Mouse (Mus musculus) hindbrain, embryonic 12.5 days (tissue): ENCODE measurements around the gene Cep250. TPM values are rescaled to one million over a fixed set of nuclear protein-coding genes. Genes with fewer than 3 reads are reported as not detected.
"Not testable (repeated sequence)": the region's sequence is repeated elsewhere in the genome, so short reads cannot be mapped to it uniquely, and the experiment has no call there.

Source experiments
- ATAC-seq: fragments of 200-750 bp; cut with Nextera tagmentation; 2 replicates; pipeline ENCODE4 v1.8.0; 2017; ENCODE audit warnings: moderate TSS enrichment; ENCODE audit not compliant: low FRiP score
- H3K27ac ChIP-seq: fragments of 300-500 bp; sonication (generic); 2 replicates; pipeline ENCODE4 v1.5.1; 2016; ENCODE audit warnings: mild to moderate bottlenecking
- H3K27me3 ChIP-seq: fragments of 300-500 bp; sonication (generic); 2 replicates; pipeline ENCODE4 v1.6.1; 2016; ENCODE audit warnings: mild to moderate bottlenecking
- H3K36me3 ChIP-seq: fragments of 300-500 bp; sonication (generic); 2 replicates; pipeline ENCODE4 v1.6.1; 2016; ENCODE audit warnings: mild to moderate bottlenecking
- H3K4me1 ChIP-seq: fragments of 300-500 bp; sonication (generic); 2 replicates; pipeline ENCODE4 v1.6.1; 2016
- H3K4me2 ChIP-seq: fragments of 300-500 bp; sonication (generic); replicated peaks from 2 replicates; pipeline ENCODE4 v1.6.1; 2016; ENCODE audit warnings: mild to moderate bottlenecking
- H3K4me3 ChIP-seq: fragments of 300-500 bp; sonication (generic); 2 replicates; pipeline ENCODE4 v1.5.1; 2016; ENCODE audit warnings: mild to moderate bottlenecking
- H3K9ac ChIP-seq: fragments of 300-500 bp; sonication (generic); 2 replicates; pipeline ENCODE4 v1.6.1; 2016; ENCODE audit warnings: mild to moderate bottlenecking, moderate library complexity
- H3K9me3 ChIP-seq: fragments of 300-500 bp; sonication (generic); replicated peaks from 2 replicates; pipeline ENCODE4 v1.6.1; 2016; ENCODE audit warnings: mild to moderate bottlenecking
- WGBS: fragments of 180-500 bp; shearing (Covaris S2); methylation state at CpG from one replicate; pipeline ENCODE4 v1.1.7; 2016; 5-methylcytosine and 5-hydroxymethylcytosine counted together
- polyA plus RNA-seq: library from polyadenylated mRNA; unstranded; fragments of >200 nt; fragmentation: Nextera tagmentation; extraction: Ambion mirVana; gene quantifications from 2 replicates; pipeline ENCODE4 v1.2.1, GENCODE M21; 2016

The Cep250 gene
- 26.9 and 27.7 TPM in 2 replicates for polyA plus RNA-seq

DNA sequence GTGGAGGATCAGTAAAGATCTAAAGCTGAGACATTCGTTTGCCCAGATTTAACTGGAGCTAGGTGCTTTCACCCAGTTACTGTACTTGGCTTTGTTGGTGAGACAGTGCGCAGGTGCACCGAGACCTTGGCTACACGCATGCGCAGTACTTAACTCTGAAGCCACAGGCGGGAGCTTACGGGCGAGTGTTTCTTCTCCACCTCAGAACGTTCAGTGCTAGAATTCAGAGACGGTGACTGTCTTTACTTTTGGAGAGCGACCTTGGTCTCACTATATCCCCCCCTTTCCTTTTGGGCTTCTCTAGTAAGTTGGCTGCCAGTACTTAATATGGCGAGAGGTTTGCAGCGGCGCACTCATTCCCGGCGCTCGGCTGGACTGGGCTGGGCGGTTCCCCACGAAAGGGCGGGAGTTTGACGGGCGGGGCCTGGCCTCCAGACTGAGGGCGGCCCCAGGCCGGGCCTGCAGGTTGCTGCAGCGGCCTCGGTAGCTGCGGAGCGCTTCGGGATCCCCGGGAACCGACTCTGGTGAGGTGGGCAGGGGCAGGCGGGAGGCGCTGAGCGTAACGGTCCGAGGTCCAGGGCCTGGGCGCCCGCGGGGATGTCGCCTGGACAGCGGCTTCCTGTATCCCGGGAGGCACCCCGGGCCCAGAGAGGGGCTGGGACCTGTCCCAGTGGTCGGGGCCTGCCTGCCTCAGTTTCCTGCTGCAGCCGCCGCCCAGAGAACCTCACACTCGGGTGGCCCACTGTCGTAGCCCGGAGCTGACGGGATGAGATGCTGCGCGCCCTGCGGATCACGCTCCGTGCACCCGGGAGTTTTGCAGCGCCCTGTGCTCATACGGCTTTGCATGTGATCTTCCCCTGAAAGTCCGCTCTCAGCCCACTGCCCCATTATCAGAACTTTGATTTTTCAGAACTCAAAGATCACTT, at the start of gene Cep250:
Gene Cep250 (plus strand): TSS at position 325 of the 926 bp plus-strand sequence.
- ATAC-seq = peak; percentile 96

DNA sequence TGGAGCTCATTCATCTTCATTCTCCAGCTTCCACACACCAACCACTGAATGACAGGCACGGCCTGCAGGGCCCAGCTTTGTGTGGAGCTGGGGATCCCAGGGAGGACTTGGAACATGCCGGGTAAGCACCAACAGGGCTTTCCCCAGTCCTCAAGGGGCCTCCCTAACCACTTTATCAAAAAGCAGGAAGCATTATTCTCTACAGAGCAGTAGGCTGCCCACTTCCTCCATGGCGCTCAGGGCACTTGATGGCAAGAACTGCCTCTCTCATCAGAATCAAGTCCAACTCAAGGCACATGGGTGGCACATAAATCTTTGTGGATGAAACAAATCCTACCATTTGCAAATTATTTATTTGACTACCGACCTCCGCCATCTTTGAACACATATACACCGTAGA, 41.6 kb upstream of the Cep250 start:
- peaks cover 50% of the 10 kb centered on the region for H3K36me3 ChIP-seq
- WGBS = 92% methylated on average over 6 of the region's 6 CpGs

More for the DNA sequence above, at the start of gene Cep250:
- Histone ChIP-seq H3K4me1 (peaks cover 8% of the 10 kb centered on the region), H3K9me3 (no peaks in the 10 kb centered on the region), H3K4me2 (peak within 1 kb of the TSS; percentile 59), H3K27ac (peak within 1 kb of the TSS; percentile 83), H3K9ac (peak within 1 kb of the TSS; percentile 92), H3K4me3 (peak within 1 kb of the TSS; percentile 67), H3K27me3 (peaks cover 14% of the 10 kb centered on the region; the same call in 1 of the 2 replicates), H3K36me3 (no peaks in the 10 kb centered on the region)
- WGBS = under 1% methylated on average over 57 of the region's 59 CpGs

DNA sequence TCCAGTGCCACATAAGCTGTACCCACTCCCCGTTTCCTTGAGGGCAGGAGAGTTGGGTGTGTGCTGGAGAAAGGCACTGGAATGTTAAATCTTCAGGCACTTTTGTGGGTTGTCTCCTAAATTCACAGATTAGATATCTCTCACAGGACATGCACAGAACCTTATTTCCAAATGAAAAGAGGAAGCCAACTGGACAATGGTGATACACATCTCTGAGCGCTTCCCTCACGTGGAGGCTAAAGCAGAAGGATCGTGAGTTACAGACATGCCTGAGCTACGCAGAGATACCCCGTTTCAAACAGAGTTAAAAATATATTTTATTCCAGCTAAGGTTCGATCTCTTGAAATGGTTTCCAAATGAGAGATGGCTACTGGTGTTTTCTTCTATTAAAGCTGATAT, 33.1 kb upstream of the Cep250 start:
- 95% methylated on average over 7 of the region's 7 CpGs for WGBS
- no peak for ATAC-seq
- peaks cover 16% of the 10 kb centered on the region for H3K36me3 ChIP-seq
- H3K4me3 ChIP-seq = no peak overlapping the region
- H3K9me3 ChIP-seq = no peaks in the 10 kb centered on the region
- no peaks in the 10 kb centered on the region; the same call in 1 of the 2 replicates for H3K4me1 ChIP-seq
- no peak overlapping the region for H3K9ac ChIP-seq
- H3K27ac ChIP-seq = no peak overlapping the region
- H3K4me2 ChIP-seq = no peak overlapping the region
- no peaks in the 10 kb centered on the region for H3K27me3 ChIP-seq

More for the DNA sequence above, 41.6 kb upstream of the Cep250 start:
- H3K27me3 ChIP-seq = no peaks in the 10 kb centered on the region
- H3K9me3 ChIP-seq = no peaks in the 10 kb centered on the region
- no peak overlapping the region for H3K9ac ChIP-seq
- H3K4me1 ChIP-seq = no peaks in the 10 kb centered on the region
- ATAC-seq = no peak
- H3K4me3 ChIP-seq = no peak overlapping the region
- no peak overlapping the region for H3K4me2 ChIP-seq
- H3K27ac ChIP-seq = no peak overlapping the region

DNA sequence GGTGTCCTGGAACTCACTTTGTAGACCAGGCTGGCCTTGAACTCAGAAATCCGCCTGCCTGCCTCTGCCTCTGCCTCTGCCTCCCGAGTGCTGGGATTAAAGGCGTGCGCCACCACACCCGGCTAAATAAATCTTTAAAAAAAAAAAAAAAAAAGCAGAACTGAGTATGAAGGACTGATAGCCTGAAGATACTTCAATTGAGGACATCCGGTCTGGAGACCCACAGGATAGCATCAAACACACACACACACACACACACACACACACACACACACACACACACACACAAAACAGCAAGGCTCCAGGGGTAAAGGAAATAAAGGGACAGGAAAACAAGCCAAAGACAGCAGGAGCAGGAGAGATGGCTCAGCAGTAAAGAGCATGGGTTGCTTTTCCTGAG, 31.0 kb upstream of the Cep250 start:
- ATAC-seq, H3K4me2 ChIP-seq, H3K27me3 ChIP-seq, H3K36me3 ChIP-seq, H3K9me3 ChIP-seq, H3K4me3 ChIP-seq, H3K27ac ChIP-seq, H3K9ac ChIP-seq: not testable (repeated sequence)
- 98% methylated on average over 5 of the region's 6 CpGs for WGBS
- H3K4me1 ChIP-seq = peaks cover 10% of the 10 kb centered on the region

DNA sequence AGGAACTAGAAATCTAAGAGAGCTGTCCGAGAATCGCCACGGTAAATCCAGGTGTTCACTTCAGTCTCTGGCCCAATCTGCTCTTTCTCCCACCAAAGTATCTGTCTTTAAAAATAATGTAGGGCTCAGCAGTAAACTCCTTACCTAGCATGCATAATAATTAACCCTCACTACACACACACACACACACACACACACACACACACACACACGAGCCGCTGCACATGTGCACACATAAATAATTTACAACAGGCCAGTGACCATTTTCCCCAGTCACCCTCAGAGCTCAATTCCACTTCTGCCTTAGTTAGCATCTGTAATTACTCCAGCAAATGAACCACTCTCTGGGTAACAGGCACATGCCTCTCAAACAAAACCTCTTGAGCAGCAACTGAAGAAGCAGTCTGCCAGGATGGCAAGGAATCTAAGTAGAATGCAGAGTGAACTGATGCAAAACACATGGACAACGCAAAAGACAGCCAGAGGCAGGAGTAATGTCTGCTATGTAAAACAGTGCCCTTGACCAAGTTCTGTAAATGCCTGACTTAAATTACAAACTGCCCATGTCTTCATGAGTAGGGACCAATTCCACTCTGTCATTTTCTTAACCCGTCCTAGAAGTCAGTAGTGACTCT, 27.4 kb upstream of the Cep250 start:
- Histone ChIP-seq H3K9me3 (no peaks in the 10 kb centered on the region), H3K4me3 (peak overlapping the region; percentile 58), H3K4me1 (peaks cover 15% of the 10 kb centered on the region), H3K36me3 (peaks cover 3% of the 10 kb centered on the region; the same call in 1 of the 2 replicates), H3K27ac (no peak overlapping the region), H3K9ac (no peak overlapping the region), H3K4me2 (peak overlapping the region; percentile 78), H3K27me3 (0 out of 2 replicates have a peak, but pooled peaks cover 3% of the 10 kb centered on the region)
- ATAC-seq = no peak
- WGBS = 78% methylated on average over 7 of the region's 7 CpGs

DNA sequence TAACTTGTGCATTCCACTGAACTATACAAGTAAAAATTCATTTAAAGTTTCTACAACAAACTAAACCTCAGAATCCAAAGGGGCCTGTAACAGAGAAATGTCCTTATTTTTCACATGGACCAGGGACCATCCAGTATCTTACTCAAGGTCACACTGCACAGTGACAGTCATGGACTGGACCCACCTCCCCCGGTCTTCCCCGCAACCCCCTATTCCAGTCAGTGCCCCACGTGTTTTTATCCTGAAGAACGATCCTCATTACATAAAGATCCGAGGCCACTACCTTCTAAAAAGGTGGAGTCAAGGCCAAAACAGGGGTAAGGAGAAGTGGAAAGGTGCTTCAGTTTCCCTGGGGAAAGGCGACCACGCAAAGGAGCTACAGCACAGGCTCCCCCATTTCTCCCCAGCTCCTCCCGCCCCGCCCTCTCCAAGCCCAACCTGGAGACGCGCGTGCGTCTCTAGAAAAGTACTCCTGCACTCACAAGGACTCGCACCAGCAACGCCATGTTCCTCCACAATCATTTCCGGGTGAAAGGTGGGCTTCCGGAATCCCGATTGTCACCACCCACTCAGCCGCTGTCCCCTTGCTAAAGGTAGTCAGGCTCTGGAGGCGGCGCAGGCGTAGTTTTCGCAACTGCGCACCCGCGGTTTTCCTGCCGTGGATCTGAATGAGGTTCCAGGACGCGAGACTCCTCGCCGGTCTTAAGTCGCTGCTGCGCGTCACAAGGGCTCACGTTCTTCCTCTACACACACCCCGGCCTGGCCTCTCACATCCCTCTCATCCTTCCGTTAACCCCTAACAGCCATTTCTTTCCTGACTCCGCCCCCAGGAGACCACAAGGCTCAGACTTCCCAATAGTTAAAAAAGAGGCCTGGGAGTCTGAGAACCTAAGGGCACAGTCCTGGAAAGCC, 26.5 kb upstream of the Cep250 start, which contains the start of gene Uqcc1:
Gene Uqcc1 (minus strand): TSS at position 780 of the 912 bp plus-strand sequence.
- ATAC-seq = peak; percentile 98
- WGBS = under 1% methylated on average over 38 of the region's 38 CpGs
- Histone ChIP-seq H3K4me1 (peaks cover 15% of the 10 kb centered on the region), H3K27me3 (0 out of 2 replicates have a peak, but pooled peaks cover 3% of the 10 kb centered on the region), H3K9ac (peak within 1 kb of the TSS; percentile 60), H3K36me3 (no peaks in the 10 kb centered on the region), H3K9me3 (no peaks in the 10 kb centered on the region), H3K4me2 (peak within 1 kb of the TSS; percentile 78), H3K27ac (peak within 1 kb of the TSS; percentile 87), H3K4me3 (peak within 1 kb of the TSS; percentile 58)

DNA sequence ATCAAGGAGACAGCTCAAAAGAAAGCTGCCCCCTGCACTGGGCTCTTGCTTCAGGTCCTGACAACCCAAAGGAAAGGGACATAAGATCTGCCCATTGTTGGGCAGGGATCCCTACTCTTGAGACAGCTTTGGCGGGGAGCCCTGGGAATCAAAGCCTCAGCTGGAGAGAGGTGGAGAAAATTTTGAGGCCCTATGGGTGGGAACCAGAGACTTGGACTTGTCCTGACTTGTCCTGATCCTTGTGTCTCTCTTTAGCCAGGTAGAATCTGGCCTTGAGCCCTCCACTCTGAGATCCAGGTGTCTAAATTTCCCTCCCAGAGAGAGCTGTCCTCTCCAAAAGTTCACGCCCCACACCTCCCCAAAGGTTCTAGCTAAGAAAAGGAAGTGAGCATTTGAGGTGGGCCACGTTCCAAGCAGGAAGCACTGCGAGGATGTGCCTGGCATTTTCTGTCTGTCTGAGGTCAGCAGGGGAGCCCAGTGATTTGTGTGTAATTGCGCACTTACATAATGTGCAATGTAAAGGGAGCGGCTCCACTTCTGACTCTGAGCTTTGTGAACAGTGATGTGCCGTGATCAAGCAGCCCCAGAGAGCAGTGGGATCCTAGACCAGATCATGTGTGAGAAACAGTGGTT, 16.2 kb upstream of the Cep250 start:
- H3K27ac ChIP-seq = no peak overlapping the region
- ATAC-seq = no peak
- no peak overlapping the region for H3K4me2 ChIP-seq
- no peaks in the 10 kb centered on the region for H3K36me3 ChIP-seq
- H3K9ac ChIP-seq = no peak overlapping the region
- whole genome bisulfite sequencing = 77% methylated on average over 7 of the region's 7 CpGs
- H3K9me3 ChIP-seq = no peaks in the 10 kb centered on the region
- H3K4me3 ChIP-seq = no peak overlapping the region
- 0 out of 2 replicates have a peak, but pooled peaks cover 8% of the 10 kb centered on the region for H3K27me3 ChIP-seq
- peaks cover 20% of the 10 kb centered on the region for H3K4me1 ChIP-seq

DNA sequence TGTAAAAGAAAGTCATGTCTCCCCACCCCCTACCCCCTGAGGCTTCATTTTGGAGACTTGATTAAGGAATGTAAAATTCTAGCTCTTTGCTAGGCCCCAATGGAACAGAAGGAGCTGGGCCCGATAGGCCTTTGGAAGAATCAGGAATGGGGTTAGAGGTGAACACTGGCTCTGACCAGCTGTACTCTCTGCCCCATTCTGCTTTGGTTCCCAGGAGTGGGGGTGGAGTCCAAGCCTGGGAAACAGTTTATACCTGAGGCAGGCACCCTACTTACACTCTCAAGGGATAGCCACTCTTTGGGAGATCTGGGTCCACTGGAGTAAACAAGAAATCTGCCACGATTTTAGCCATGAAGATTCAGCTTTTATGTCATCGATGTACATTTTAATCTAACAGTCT, 15.6 kb upstream of the Cep250 start, which contains the start of gene Gm15557:
Gene Gm15557 (plus strand): TSS at position 48 of the 400 bp plus-strand sequence.
- H3K27ac ChIP-seq = no peak within 1 kb of the TSS
- 0 out of 2 replicates have a peak, but pooled peaks cover 8% of the 10 kb centered on the region for H3K27me3 ChIP-seq
- no peak within 1 kb of the TSS for H3K4me3 ChIP-seq
- no peak for ATAC-seq
- no peak within 1 kb of the TSS for H3K9ac ChIP-seq
- no peak within 1 kb of the TSS for H3K4me2 ChIP-seq
- H3K4me1 ChIP-seq = peaks cover 22% of the 10 kb centered on the region
- H3K36me3 ChIP-seq = no peaks in the 10 kb centered on the region
- 85% methylated on average over 3 of the region's 3 CpGs for WGBS
- H3K9me3 ChIP-seq = no peaks in the 10 kb centered on the region

DNA sequence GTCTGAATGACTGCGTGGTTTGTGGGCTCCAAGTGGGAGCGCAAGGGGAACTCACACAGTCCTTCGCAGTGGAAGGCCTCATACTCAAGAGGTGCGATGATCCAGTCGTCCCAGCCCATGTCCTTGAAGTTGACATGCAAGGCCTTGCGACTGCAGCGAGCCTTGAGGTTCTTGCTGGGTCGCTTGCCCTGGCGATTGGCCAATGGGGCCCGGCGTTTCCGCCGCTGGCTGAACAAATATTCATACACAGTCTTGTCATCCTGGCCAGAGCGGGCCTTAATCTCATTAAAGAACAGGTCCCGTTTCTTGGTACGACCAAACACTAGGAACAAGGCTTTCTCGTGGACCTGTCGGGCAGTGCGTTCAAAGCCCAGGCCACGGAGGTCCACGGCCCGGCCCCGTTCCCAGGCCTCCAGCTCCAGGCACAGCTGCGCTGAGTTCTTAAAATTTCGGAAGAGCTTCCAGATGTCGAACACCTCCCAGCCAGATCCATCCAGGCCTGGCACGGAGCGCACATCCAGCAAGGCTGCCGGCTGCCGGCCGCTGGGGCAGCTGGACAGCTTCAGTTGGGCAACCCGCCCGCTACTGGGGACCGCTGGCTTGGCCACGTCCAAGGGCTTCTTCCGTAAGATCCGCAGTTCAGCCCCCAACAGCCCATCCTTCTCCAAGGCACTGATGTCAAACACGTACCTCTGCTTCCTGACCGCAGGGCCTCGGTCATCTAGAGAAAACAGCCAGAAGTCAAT, 14.4 kb upstream of the Cep250 start:
- no peak for ATAC-seq
- H3K4me3 ChIP-seq = no peak overlapping the region
- H3K9ac ChIP-seq = no peak overlapping the region
- peaks cover 34% of the 10 kb centered on the region for H3K4me1 ChIP-seq
- WGBS = 88% methylated on average over 40 of the region's 40 CpGs
- H3K9me3 ChIP-seq = no peaks in the 10 kb centered on the region
- no peak overlapping the region for H3K27ac ChIP-seq
- H3K4me2 ChIP-seq = no peak overlapping the region; the same call in 1 of the 2 replicates
- 0 out of 2 replicates have a peak, but pooled peaks cover 8% of the 10 kb centered on the region for H3K27me3 ChIP-seq
- no peaks in the 10 kb centered on the region for H3K36me3 ChIP-seq

DNA sequence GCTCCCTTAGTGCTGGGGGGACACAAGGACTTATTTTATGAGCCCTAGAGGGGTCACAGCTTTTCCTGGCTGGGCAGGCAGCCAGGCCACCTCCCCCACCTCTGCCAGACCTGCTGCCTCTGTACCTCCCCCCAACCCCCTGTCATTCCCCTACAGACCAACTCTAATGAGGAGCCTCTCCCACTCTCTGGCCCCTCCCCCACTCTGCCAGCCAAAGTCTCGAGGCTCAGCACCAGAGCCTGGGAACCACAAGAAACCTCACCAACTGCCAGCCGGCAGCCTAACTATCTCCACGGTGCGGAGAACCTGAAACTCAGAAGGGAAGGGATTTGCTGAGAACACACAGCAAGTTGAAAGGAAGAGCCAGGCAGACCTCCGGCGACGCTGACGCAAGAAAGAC, 12.8 kb upstream of the Cep250 start:
- H3K27ac ChIP-seq = no peak overlapping the region
- 0 out of 2 replicates have a peak overlapping the region, but pooled peaks have one; percentile 11 for H3K4me3 ChIP-seq
- no peak for ATAC-seq
- peak overlapping the region; percentile 32 for H3K4me2 ChIP-seq
- H3K36me3 ChIP-seq = no peaks in the 10 kb centered on the region
- H3K27me3 ChIP-seq = 0 out of 2 replicates have a peak, but pooled peaks cover 8% of the 10 kb centered on the region
- H3K4me1 ChIP-seq = peaks cover 36% of the 10 kb centered on the region
- H3K9ac ChIP-seq = no peak overlapping the region; the same call in 1 of the 2 replicates
- H3K9me3 ChIP-seq = no peaks in the 10 kb centered on the region
- WGBS = under 1% methylated on average over 8 of the region's 8 CpGs
